Mouse (Mus musculus): ENCODE results near the gene Lypd5.

- TF ChIP-seq POLR2A (IDR thresholded peaks at IDR 0.05; ENCODE audit: insufficient read depth, low read length) (no peak), CTCF (IDR thresholded peaks at IDR 0.05; ENCODE audit: low read depth, low read length) (no peak)
Measured at GRCm38 (mm10) chr7:24335699-24336309, 13.2 kb upstream of the Lypd5 start.

Measured in ES-Bruce4 (cell line).